Mouse (Mus musculus): Measurements from ENCODE around the gene Mansc4. TPM values are rescaled to one million over a fixed set of nuclear protein-coding genes. Genes with fewer than 3 reads are reported as not detected.

Gene Mansc4
- total and polyA plus RNA-seq, 2 experiments from 2014 or later = 0.30 TPM; not detected in 1

DNA sequence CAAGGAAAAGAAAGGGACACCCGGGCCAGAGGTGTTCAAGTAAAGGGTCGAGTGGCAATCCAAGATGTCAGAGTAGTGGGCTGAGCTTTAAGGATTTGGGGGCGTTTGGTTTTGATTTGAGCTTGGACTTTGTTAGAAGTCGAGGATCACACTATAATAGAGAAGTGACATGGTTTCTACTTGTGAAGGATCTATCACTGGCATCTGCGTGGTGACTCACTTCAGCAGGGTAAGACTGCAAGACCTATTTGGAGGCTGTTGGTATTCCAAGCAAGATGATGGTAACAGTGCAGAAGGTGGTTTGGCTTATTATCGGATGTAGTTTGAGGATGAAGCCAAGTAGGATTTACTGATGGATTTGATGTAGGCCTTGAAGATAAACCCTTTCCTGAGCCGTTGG lies 43.2 kb downstream of the Mansc4 start:
- Histone ChIP-seq H3K36me3 (replicated peaks; ENCODE audit: control insufficient read depth, insufficient read depth, low read length) (peaks cover 28% of the 10 kb centered on the region), H3K4me2 (ENCODE audit: low read depth, low read length) (peak overlapping the region; percentile 69), H3K9me3 (replicated peaks; ENCODE audit: control insufficient read depth, low read length) (no peaks in the 10 kb centered on the region), H3K4me3 (ENCODE audit: low read depth, low read length) (peak overlapping the region; percentile 90), H3K4me1 (ENCODE audit: control insufficient read depth, insufficient read depth) (peaks cover 20% of the 10 kb centered on the region), H3K27ac (ENCODE audit: low read depth) (peak overlapping the region; percentile 90; the same call in 1 of the 2 replicates), H3K27me3 (ENCODE audit: control insufficient read depth, insufficient read depth, low read length) (no peaks in the 10 kb centered on the region), H3K9ac (replicated peaks; ENCODE audit: low read depth, low read length) (peak overlapping the region; percentile 93)
- no peak for ATAC-seq (ENCODE audit: insufficient read depth, low read depth)
- 35% methylated on average over 7 of the region's 7 CpGs for WGBS
- DNase-seq (ENCODE audit: low spot score) = no peak
- no peak for TF ChIP-seq EP300 (IDR thresholded peaks at IDR 0.05; ENCODE audit: low read depth)
- no peak for TF ChIP-seq CTCF (IDR thresholded peaks at IDR 0.05; ENCODE audit: low read depth)

DNA sequence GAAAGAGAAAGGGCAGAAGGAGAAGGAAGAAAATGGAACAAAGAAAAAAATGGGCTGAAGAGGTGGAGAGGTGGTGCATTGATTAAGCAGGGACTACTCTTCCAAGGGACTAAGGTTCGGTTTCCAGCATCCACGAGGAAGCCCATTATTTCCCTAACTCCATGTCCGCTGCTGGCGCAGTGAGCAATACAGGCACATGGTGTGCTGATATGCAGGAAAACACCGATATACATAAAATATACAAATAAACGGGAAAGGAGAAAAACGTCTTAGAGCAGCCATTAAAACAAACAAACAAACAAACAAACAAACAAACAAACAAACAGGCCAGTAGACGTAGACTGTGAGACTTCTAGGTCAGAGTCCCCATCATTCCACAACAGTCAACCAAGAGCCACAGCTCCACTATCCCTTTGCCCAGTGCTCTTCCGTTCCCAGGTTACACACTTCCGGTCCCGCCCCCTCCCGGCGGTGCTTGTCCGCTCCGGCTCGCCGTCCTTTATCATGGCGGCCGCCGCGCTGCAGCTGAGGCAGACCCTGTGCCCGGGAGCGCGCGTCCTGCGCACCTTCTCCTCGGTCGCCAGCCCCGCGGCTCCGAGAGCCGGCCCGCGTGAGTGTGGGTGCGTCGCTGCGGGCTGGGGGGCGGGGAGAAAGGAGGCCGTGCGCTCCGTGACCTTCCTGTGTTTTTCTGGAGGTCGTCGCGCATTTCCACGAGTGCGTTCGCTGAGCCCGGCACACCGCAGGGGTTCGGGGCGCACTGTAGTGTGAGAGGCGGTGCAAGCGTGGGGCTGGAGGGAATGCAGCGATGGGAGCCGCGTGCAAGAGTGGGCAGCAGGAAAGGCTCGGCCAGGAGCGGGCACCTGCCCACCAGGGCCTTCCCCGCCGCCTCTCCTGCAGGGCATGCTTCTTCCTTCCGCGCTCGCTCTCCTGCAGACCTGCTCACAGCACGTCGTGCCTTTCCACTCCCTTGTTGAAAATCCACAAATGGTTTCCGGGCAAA lies 44.2 kb downstream of the Mansc4 start, which contains the start of gene Mrps35:
Gene Mrps35, plus strand, starts transcription at position 474 of the 1,000 bp plus-strand sequence.
- Histone ChIP-seq H3K4me3 (ENCODE audit: low read depth, low read length) (peak within 1 kb of the TSS; percentile 90), H3K9ac (replicated peaks; ENCODE audit: low read depth, low read length) (peak within 1 kb of the TSS; percentile 93), H3K36me3 (replicated peaks; ENCODE audit: control insufficient read depth, insufficient read depth, low read length) (peaks cover 18% of the 10 kb centered on the region), H3K4me2 (ENCODE audit: low read depth, low read length) (peak within 1 kb of the TSS; percentile 69), H3K9me3 (replicated peaks; ENCODE audit: control insufficient read depth, low read length) (no peaks in the 10 kb centered on the region), H3K4me1 (ENCODE audit: control insufficient read depth, insufficient read depth) (peaks cover 20% of the 10 kb centered on the region), H3K27me3 (ENCODE audit: control insufficient read depth, insufficient read depth, low read length) (no peaks in the 10 kb centered on the region), H3K27ac (ENCODE audit: low read depth) (peak within 1 kb of the TSS; percentile 90)
- ATAC-seq (ENCODE audit: insufficient read depth, low read depth) (peak; percentile 98), DNase-seq (ENCODE audit: low spot score) (peak; percentile 91)
- 4% methylated on average over 65 of the region's 66 CpGs for WGBS
- TF ChIP-seq EP300 (IDR thresholded peaks at IDR 0.05; ENCODE audit: low read depth) (peak; percentile 46; the same call in 1 of the 2 replicates), CTCF (IDR thresholded peaks at IDR 0.05; ENCODE audit: low read depth) (peak; percentile 29; the same call in 1 of the 2 replicates)

DNA sequence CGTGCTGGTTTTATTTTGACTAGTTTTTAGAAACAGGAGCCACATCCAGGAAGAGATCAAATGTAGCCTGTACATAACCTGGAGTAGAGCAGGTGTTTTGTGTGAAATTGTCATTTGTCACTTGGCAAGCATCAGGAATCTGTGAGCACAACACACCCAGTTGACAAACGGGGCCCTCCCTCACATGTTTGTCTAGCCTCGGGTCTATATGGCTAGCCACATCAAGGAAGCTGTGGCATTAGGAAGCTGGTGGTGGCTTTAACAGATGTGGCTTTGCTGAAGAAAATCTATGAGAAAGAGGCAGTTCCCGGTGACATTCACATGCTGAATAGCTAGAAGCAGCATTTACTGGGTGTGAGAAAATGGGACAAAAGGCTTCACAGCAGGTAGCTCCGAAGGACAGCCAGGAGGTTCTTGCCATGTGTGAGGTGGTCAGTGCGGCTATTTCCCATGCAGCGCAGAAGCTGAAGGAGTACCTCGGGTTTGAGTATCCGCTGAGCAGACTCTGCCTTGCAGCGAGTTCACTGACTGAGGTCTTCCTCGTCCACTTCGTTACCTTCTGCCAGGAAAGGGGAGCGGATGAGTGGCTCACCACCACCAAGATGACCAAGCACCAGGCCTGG lies 54.4 kb downstream of the Mansc4 start, which contains the start of gene Rep15:
Gene Rep15, plus strand, starts transcription at position 282 of the 623 bp plus-strand sequence.
- ATAC-seq (ENCODE audit: insufficient read depth, low read depth) (no peak), DNase-seq (ENCODE audit: low spot score) (no peak)
- WGBS = 63% methylated on average over 13 of the region's 13 CpGs
- peaks cover 46% of the 10 kb centered on the region for H3K36me3 ChIP-seq (replicated peaks; ENCODE audit: control insufficient read depth, insufficient read depth, low read length)
- H3K4me1 ChIP-seq (ENCODE audit: control insufficient read depth, insufficient read depth) = peaks cover 8% of the 10 kb centered on the region; the same call in 1 of the 2 replicates
- no peak within 1 kb of the TSS for H3K27ac ChIP-seq (ENCODE audit: low read depth)
- H3K9ac ChIP-seq (replicated peaks; ENCODE audit: low read depth, low read length) = no peak within 1 kb of the TSS
- TF ChIP-seq EP300 (IDR thresholded peaks at IDR 0.05; ENCODE audit: low read depth) (no peak), CTCF (IDR thresholded peaks at IDR 0.05; ENCODE audit: low read depth) (no peak)
- no peaks in the 10 kb centered on the region for H3K9me3 ChIP-seq (replicated peaks; ENCODE audit: control insufficient read depth, low read length)
- no peak within 1 kb of the TSS for H3K4me2 ChIP-seq (ENCODE audit: low read depth, low read length)
- H3K27me3 ChIP-seq (ENCODE audit: control insufficient read depth, insufficient read depth, low read length) = no peaks in the 10 kb centered on the region
- no peak within 1 kb of the TSS for H3K4me3 ChIP-seq (ENCODE audit: low read depth, low read length)

DNA sequence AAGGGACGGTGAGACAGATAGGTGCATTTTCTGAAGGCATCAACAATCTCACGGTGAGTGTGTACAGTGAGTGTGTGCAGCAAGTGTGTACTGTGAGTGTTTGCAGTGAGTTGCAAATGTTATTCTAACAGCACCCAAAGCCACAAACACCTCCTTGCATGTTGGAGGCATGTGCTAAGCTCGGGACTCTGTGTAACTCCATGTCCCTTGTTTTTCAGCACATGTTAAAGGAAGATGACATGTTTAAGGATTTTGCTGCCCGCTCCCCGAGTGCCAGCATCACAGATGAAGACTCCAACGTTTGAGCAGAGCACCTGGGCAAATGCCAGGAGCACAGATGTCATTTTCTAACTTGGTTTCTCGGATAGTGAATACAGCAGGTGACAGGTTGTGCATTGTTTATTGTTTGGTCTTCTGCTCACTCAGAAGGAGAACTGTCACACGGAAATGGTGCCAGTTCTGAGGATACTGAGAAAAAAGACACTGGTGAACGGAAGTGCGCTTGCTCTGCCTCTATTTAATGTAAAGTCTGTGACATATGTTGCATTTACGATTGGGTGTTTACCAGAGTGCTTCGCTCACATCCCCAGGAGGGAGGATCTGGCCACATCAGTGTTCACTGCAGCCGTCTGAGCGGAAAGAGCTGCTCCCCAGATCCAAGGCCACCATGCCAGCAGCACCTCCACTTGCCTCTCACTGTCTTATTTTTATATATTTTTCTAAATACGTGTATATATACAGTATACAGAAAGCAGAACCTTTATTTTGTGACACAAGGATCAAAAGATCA lies 56.5 kb downstream of the Mansc4 start:
- DNase-seq (ENCODE audit: low spot score) (no peak), ATAC-seq (ENCODE audit: insufficient read depth, low read depth) (no peak)
- no peak overlapping the region for H3K27ac ChIP-seq (ENCODE audit: low read depth)
- no peak overlapping the region for H3K4me2 ChIP-seq (ENCODE audit: low read depth, low read length)
- no peaks in the 10 kb centered on the region for H3K9me3 ChIP-seq (replicated peaks; ENCODE audit: control insufficient read depth, low read length)
- peaks cover 67% of the 10 kb centered on the region for H3K36me3 ChIP-seq (replicated peaks; ENCODE audit: control insufficient read depth, insufficient read depth, low read length)
- no peaks in the 10 kb centered on the region for H3K27me3 ChIP-seq (ENCODE audit: control insufficient read depth, insufficient read depth, low read length)
- no peak overlapping the region for H3K9ac ChIP-seq (replicated peaks; ENCODE audit: low read depth, low read length)
- 82% methylated on average over 15 of the region's 15 CpGs for WGBS
- H3K4me3 ChIP-seq (ENCODE audit: low read depth, low read length) = no peak overlapping the region
- peaks cover 8% of the 10 kb centered on the region; the same call in 1 of the 2 replicates for H3K4me1 ChIP-seq (ENCODE audit: control insufficient read depth, insufficient read depth)
- TF ChIP-seq EP300 (IDR thresholded peaks at IDR 0.05; ENCODE audit: low read depth) (no peak), CTCF (IDR thresholded peaks at IDR 0.05; ENCODE audit: low read depth) (no peak)

DNA sequence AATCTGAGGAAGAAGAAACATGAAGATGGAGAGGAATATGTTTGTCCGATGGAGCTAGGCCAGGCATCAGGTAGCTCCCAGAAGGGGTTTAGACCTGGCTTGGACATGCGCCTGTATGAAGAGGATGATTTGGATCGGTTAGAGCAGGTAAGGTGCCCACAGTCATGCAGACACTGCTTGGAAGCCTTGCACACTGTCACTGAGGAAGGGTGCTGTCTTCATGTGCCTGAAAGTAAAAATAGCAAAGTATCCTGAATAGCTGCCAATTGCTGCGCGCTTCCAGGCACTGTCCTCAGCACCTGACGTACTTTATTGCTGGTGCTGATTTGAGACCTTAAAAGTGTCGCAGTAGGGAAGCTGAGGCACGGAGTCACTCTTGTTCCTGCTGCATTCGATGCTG lies 57.2 kb downstream of the Mansc4 start:
- H3K27ac ChIP-seq (ENCODE audit: low read depth) = no peak overlapping the region
- no peak overlapping the region for H3K4me2 ChIP-seq (ENCODE audit: low read depth, low read length)
- ATAC-seq (ENCODE audit: insufficient read depth, low read depth) (no peak), DNase-seq (ENCODE audit: low spot score) (peak; percentile 26)
- 55% methylated on average over 9 of the region's 9 CpGs for WGBS
- H3K4me1 ChIP-seq (ENCODE audit: control insufficient read depth, insufficient read depth) = peaks cover 8% of the 10 kb centered on the region; the same call in 1 of the 2 replicates
- H3K4me3 ChIP-seq (ENCODE audit: low read depth, low read length) = no peak overlapping the region
- no peaks in the 10 kb centered on the region for H3K27me3 ChIP-seq (ENCODE audit: control insufficient read depth, insufficient read depth, low read length)
- TF ChIP-seq EP300 (IDR thresholded peaks at IDR 0.05; ENCODE audit: low read depth) = no peak
- TF ChIP-seq CTCF (IDR thresholded peaks at IDR 0.05; ENCODE audit: low read depth) = no peak
- no peaks in the 10 kb centered on the region for H3K9me3 ChIP-seq (replicated peaks; ENCODE audit: control insufficient read depth, low read length)
- no peak overlapping the region for H3K9ac ChIP-seq (replicated peaks; ENCODE audit: low read depth, low read length)
- H3K36me3 ChIP-seq (replicated peaks; ENCODE audit: control insufficient read depth, insufficient read depth, low read length) = peaks cover 73% of the 10 kb centered on the region

All from heart, postnatal 0 days (tissue).